13 mouse cellular contexts compared by ENCODE assay signal in the genomic region with DNA sequence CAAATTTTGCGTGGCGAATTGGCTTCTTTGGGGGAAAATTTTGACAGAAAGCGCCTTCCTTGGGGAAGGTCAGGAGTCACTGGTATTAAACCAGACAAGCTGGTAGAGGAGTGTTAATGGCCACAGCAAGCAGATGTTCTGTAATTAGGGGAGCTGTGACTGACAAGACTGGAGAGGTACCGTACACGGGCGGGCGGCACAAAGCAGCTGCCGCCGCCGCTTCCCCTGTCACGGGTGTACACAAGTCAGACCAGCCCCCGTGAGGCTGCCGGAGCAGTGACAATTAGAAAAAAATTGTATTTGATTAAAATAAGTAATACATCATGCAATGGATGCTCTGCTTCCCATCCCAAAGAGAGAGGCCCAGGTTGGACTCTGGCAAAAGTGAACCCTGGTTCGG.
DNase-seq lines count a peak whose midpoint lies in the region; ATAC-seq and TF ChIP-seq lines count a peak whose summit lies in the region.
"Had no signal": no experiment of that assay in that cellular context is flagged by ENCODE, and none has a peak within 500 bp of the region (broad histone marks: within the 10 kb centered on the region; RNA-seq: fewer than 3 reads in every experiment).

No protein-coding gene starts in this region.

- H3K36me3 ChIP-seq in forebrain, embryonic 11.5 days (ENCODE audit: control insufficient read depth, insufficient read depth, low read length) = no peaks in the 10 kb centered on the region
- H3K36me3 ChIP-seq in forebrain, embryonic 10.5 days (replicated peaks) = no peaks in the 10 kb centered on the region
- no peaks in the 10 kb centered on the region for H3K36me3 ChIP-seq in thymus, adult 2 months (ENCODE audit: control insufficient read depth, insufficient read depth, low read length)
- no peaks in the 10 kb centered on the region for H3K36me3 ChIP-seq in hindbrain, embryonic 16.5 days (ENCODE audit: control insufficient read depth, insufficient read depth, low read length)
- H3K36me3 ChIP-seq: heart, embryonic 15.5 days; intestine, embryonic 15.5 days; limb, embryonic 13.5 days had no signal

- WGBS in forebrain, embryonic 11.5 days = 69% methylated on average over 14 of the region's 14 CpGs
- 82% methylated on average over 14 of the region's 14 CpGs for WGBS in forebrain, embryonic 10.5 days
- 86% methylated on average over 14 of the region's 14 CpGs for WGBS in thymus, adult 2 months
- 43% methylated on average over 14 of the region's 14 CpGs for WGBS in hindbrain, embryonic 16.5 days

- H3K4me1 ChIP-seq in forebrain, embryonic 11.5 days (replicated peaks; ENCODE audit: control insufficient read depth, insufficient read depth, low read length) = peaks cover 10% of the 10 kb centered on the region; the same call in 1 of the 2 replicates
- peaks cover 35% of the 10 kb centered on the region for H3K4me1 ChIP-seq in forebrain, embryonic 10.5 days
- H3K4me1 ChIP-seq in thymus, adult 2 months (replicated peaks; ENCODE audit: control insufficient read depth, insufficient read depth, low read length) = no peaks in the 10 kb centered on the region
- peaks cover 8% of the 10 kb centered on the region for H3K4me1 ChIP-seq in hindbrain, embryonic 16.5 days (ENCODE audit: control insufficient read depth, insufficient read depth, low read depth, low read length)

- H3K4me3 ChIP-seq in forebrain, embryonic 11.5 days (ENCODE audit: low read depth, low read length) = no peak overlapping the region
- H3K4me3 ChIP-seq in forebrain, embryonic 10.5 days = no peak overlapping the region
- no peak overlapping the region for H3K4me3 ChIP-seq in thymus, adult 2 months (ENCODE audit: control insufficient read depth, insufficient read depth, low read length)
- no peak overlapping the region for H3K4me3 ChIP-seq in hindbrain, embryonic 16.5 days (ENCODE audit: low read length)

- peak; percentile 78; the same call in 1 of the 2 replicates for ATAC-seq in forebrain, embryonic 11.5 days (replicated peaks; ENCODE audit: low FRiP score)
- ATAC-seq in hindbrain, embryonic 16.5 days = 0 out of 2 replicates have a peak, but pooled peaks have one; percentile 40
- no peak for ATAC-seq in megakaryocyte, adult 5-6 weeks (ENCODE audit: poor library complexity, severe bottlenecking)
- ATAC-seq: intestine, embryonic 15.5 days; liver, postnatal 0 days had no signal

- TF ChIP-seq CTCF in thymus, adult 2 months (IDR thresholded peaks at IDR 0.05; ENCODE audit: borderline replicate concordance, control insufficient read depth, extremely low read depth, insufficient read depth, low read length, poor library complexity) = no peak

- no peak for TF ChIP-seq POLR2A in thymus, adult 2 months (IDR thresholded peaks at IDR 0.05; ENCODE audit: control insufficient read depth, extremely low read depth, insufficient read depth, low read length, poor library complexity)

- H3K4me2 ChIP-seq in forebrain, embryonic 11.5 days (ENCODE audit: low read depth, low read length, severe bottlenecking) = no peak overlapping the region
- no peak overlapping the region; the same call in 1 of the 2 replicates for H3K4me2 ChIP-seq in hindbrain, embryonic 16.5 days (ENCODE audit: low read length)

- H3K9me3 ChIP-seq in forebrain, embryonic 11.5 days (ENCODE audit: control insufficient read depth, low read length) = no peaks in the 10 kb centered on the region
- H3K9me3 ChIP-seq in forebrain, embryonic 10.5 days = no peaks in the 10 kb centered on the region
- no peaks in the 10 kb centered on the region for H3K9me3 ChIP-seq in hindbrain, embryonic 16.5 days (ENCODE audit: control insufficient read depth, low read length)
- H3K9me3 ChIP-seq: heart, embryonic 15.5 days; intestine, embryonic 15.5 days; limb, embryonic 13.5 days had no signal

- H3K9ac ChIP-seq in forebrain, embryonic 11.5 days (ENCODE audit: low read length) = no peak overlapping the region
- no peak overlapping the region for H3K9ac ChIP-seq in hindbrain, embryonic 16.5 days (ENCODE audit: low read depth, low read length)
- H3K9ac ChIP-seq: heart, embryonic 15.5 days; intestine, embryonic 15.5 days; limb, embryonic 13.5 days; liver, postnatal 0 days had no signal

- no peak for DNase-seq in forebrain, embryonic 11.5 days (ENCODE audit: low spot score)
- DNase-seq in forebrain, embryonic 10.5 days (ENCODE audit: extremely low spot score, low spot score) = no peak
- peak; percentile 11 for DNase-seq in thymus, postnatal 14 days
- no peak for DNase-seq in thymus, adult 2 months
- DNase-seq in spleen, adult 12 weeks (ENCODE audit: low spot score) = no peak
- no peak for DNase-seq in cerebellum, postnatal 36 days

- no peak overlapping the region for H3K27ac ChIP-seq in forebrain, embryonic 11.5 days (ENCODE audit: low read depth, low read length)
- H3K27ac ChIP-seq in forebrain, embryonic 10.5 days = no peak overlapping the region
- H3K27ac ChIP-seq in thymus, adult 2 months (ENCODE audit: control insufficient read depth, insufficient read depth, low read length) = no peak overlapping the region
- no peak overlapping the region for H3K27ac ChIP-seq in hindbrain, embryonic 16.5 days (ENCODE audit: low read depth, low read length)
- H3K27ac ChIP-seq: heart, embryonic 15.5 days; intestine, embryonic 15.5 days; kidney, postnatal 0 days; limb, embryonic 13.5 days had no signal

- H3K27me3 ChIP-seq in forebrain, embryonic 11.5 days (ENCODE audit: control insufficient read depth, insufficient read depth, low read length) = 0 out of 2 replicates have a peak, but pooled peaks cover 3% of the 10 kb centered on the region
- peaks cover 46% of the 10 kb centered on the region for H3K27me3 ChIP-seq in forebrain, embryonic 10.5 days (ENCODE audit: poor library complexity, severe bottlenecking)
- no peaks in the 10 kb centered on the region; the same call in 1 of the 2 replicates for H3K27me3 ChIP-seq in thymus, adult 2 months (ENCODE audit: control insufficient read depth, insufficient read depth, low read length)
- H3K27me3 ChIP-seq in hindbrain, embryonic 16.5 days (replicated peaks; ENCODE audit: control insufficient read depth, insufficient read depth, low read length) = no peaks in the 10 kb centered on the region
